29 mouse cellular contexts compared by ENCODE assay signal in the genomic region with DNA sequence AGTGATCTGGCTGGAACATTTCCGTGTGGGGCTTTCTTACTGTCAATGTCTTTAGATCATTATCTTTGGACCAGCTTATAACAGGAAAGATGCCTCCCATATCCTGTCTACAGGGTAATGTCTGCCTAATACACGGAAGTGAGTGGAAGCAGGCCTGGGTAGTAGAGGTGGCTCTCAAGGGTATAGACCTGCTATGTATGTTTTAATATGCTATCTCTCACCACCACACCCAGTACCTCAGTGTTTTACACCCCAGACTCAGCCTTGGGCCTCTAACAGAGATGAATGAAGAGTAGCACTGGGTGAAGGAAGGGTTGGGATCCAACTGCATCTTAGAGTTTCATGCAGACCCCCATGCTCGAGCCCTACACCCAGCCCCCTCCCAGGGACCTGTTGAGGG. TPM values are rescaled to one million over a fixed set of nuclear protein-coding genes. Genes with fewer than 3 reads are reported as not detected.
DNase-seq lines count a peak whose midpoint lies in the region; ATAC-seq and TF ChIP-seq lines count a peak whose summit lies in the region.
"Had no signal": no experiment of that assay in that cellular context is flagged by ENCODE, and none has a peak within 500 bp of the region (broad histone marks: within the 10 kb centered on the region; RNA-seq: fewer than 3 reads in every experiment).

No protein-coding gene starts in this region.

- no peak overlapping the region for H3K4me2 ChIP-seq in liver, embryonic 11.5 days
- no peak overlapping the region for H3K4me2 ChIP-seq in liver, embryonic 14.5 days (ENCODE audit: low read depth)
- H3K4me2 ChIP-seq in liver, postnatal 0 days (ENCODE audit: low read depth, low read length): no peak overlapping the region
- H3K4me2 ChIP-seq: embryonic facial prominence, embryonic 13.5 days; forebrain, embryonic 12.5 days; forebrain, embryonic 15.5 days; heart, embryonic 12.5 days; heart, embryonic 15.5 days; hindbrain, embryonic 12.5 days; hindbrain, embryonic 15.5 days had no signal

- TF ChIP-seq CTCF in liver, embryonic 14.5 days (IDR thresholded peaks at IDR 0.05; ENCODE audit: low read depth): no peak
- no peak for TF ChIP-seq CTCF in liver, postnatal 0 days (IDR thresholded peaks at IDR 0.05; ENCODE audit: low read depth)

- H3K9ac ChIP-seq in liver, embryonic 11.5 days (ENCODE audit: low read depth, low read length): no peak overlapping the region
- H3K9ac ChIP-seq in liver, embryonic 14.5 days (replicated peaks): no peak overlapping the region
- H3K9ac ChIP-seq in liver, postnatal 0 days (replicated peaks): no peak overlapping the region
- H3K9ac ChIP-seq: embryonic facial prominence, embryonic 13.5 days; forebrain, embryonic 12.5 days; forebrain, embryonic 15.5 days; heart, embryonic 12.5 days; heart, embryonic 15.5 days; hindbrain, embryonic 12.5 days; hindbrain, embryonic 15.5 days had no signal

- TF ChIP-seq EP300 in liver, embryonic 14.5 days (IDR thresholded peaks at IDR 0.05; ENCODE audit: low read depth): peak; percentile 54
- TF ChIP-seq EP300 in liver, postnatal 0 days (IDR thresholded peaks at IDR 0.05; ENCODE audit: low read depth): no peak

- no peaks in the 10 kb centered on the region for H3K36me3 ChIP-seq in liver, embryonic 11.5 days (ENCODE audit: control insufficient read depth, insufficient read depth, low read length)
- H3K36me3 ChIP-seq in liver, embryonic 14.5 days (replicated peaks; ENCODE audit: control insufficient read depth, insufficient read depth, low read depth): no peaks in the 10 kb centered on the region
- no peaks in the 10 kb centered on the region for H3K36me3 ChIP-seq in liver, postnatal 0 days (replicated peaks; ENCODE audit: insufficient read depth, low read length)
- H3K36me3 ChIP-seq in limb, embryonic 10.5 days: no peaks in the 10 kb centered on the region
- H3K36me3 ChIP-seq: embryonic facial prominence, embryonic 10.5 days; embryonic facial prominence, embryonic 13.5 days; forebrain, embryonic 12.5 days; forebrain, embryonic 15.5 days; heart, embryonic 12.5 days; heart, embryonic 15.5 days; hindbrain, embryonic 12.5 days; hindbrain, embryonic 15.5 days had no signal

- no peaks in the 10 kb centered on the region for H3K27me3 ChIP-seq in liver, embryonic 11.5 days (replicated peaks; ENCODE audit: control insufficient read depth, insufficient read depth, low read length)
- no peaks in the 10 kb centered on the region for H3K27me3 ChIP-seq in liver, embryonic 14.5 days (ENCODE audit: control insufficient read depth, insufficient read depth, low read length)
- H3K27me3 ChIP-seq in liver, postnatal 0 days (ENCODE audit: insufficient read depth, low read length): no peaks in the 10 kb centered on the region
- H3K27me3 ChIP-seq in limb, embryonic 10.5 days (ENCODE audit: low read depth, poor library complexity, severe bottlenecking): no peaks in the 10 kb centered on the region
- H3K27me3 ChIP-seq: embryonic facial prominence, embryonic 13.5 days; forebrain, embryonic 12.5 days; forebrain, embryonic 15.5 days; heart, embryonic 12.5 days; heart, embryonic 15.5 days; hindbrain, embryonic 12.5 days; hindbrain, embryonic 15.5 days had no signal

- peaks cover 15% of the 10 kb centered on the region for H3K4me1 ChIP-seq in liver, embryonic 11.5 days (replicated peaks; ENCODE audit: control insufficient read depth, insufficient read depth, low read length)
- peaks cover 55 to 56% of the 10 kb centered on the region in 2 experiments for H3K4me1 ChIP-seq in liver, embryonic 14.5 days (replicated peaks; ENCODE audit: control insufficient read depth in 2 of 2, insufficient read depth in 2 of 2, low read length in 1 of 2)
- peaks cover 21% of the 10 kb centered on the region for H3K4me1 ChIP-seq in liver, postnatal 0 days (ENCODE audit: insufficient read depth)
- H3K4me1 ChIP-seq in limb, embryonic 10.5 days: peaks cover 6% of the 10 kb centered on the region
- H3K4me1 ChIP-seq: embryonic facial prominence, embryonic 10.5 days; heart, embryonic 12.5 days; hindbrain, embryonic 12.5 days; hindbrain, embryonic 15.5 days had no signal

- no peaks in the 10 kb centered on the region for H3K9me3 ChIP-seq in liver, embryonic 11.5 days (ENCODE audit: control insufficient read depth, low read length)
- H3K9me3 ChIP-seq in liver, embryonic 14.5 days (ENCODE audit: control insufficient read depth, low read length): peaks cover 5% of the 10 kb centered on the region
- H3K9me3 ChIP-seq in liver, postnatal 0 days (ENCODE audit: low read length): no peaks in the 10 kb centered on the region; the same call in 1 of the 2 replicates
- no peaks in the 10 kb centered on the region for H3K9me3 ChIP-seq in limb, embryonic 10.5 days (replicated peaks)
- H3K9me3 ChIP-seq: embryonic facial prominence, embryonic 10.5 days; embryonic facial prominence, embryonic 13.5 days; forebrain, embryonic 15.5 days; heart, embryonic 12.5 days; heart, embryonic 15.5 days; hindbrain, embryonic 12.5 days; hindbrain, embryonic 15.5 days had no signal

- no peak overlapping the region for H3K27ac ChIP-seq in liver, embryonic 11.5 days (ENCODE audit: low read depth, low read length)
- 0 out of 2 replicates have a peak overlapping the region, but pooled peaks have one; percentile 1 for H3K27ac ChIP-seq in liver, embryonic 14.5 days
- H3K27ac ChIP-seq in liver, postnatal 0 days (ENCODE audit: low read depth): no peak overlapping the region
- no peak overlapping the region for H3K27ac ChIP-seq in limb, embryonic 10.5 days
- H3K27ac ChIP-seq: embryonic facial prominence, embryonic 10.5 days; embryonic facial prominence, embryonic 13.5 days; forebrain, embryonic 12.5 days; forebrain, embryonic 15.5 days; heart, embryonic 15.5 days; hindbrain, embryonic 12.5 days; hindbrain, embryonic 15.5 days had no signal

- WGBS in liver, embryonic 11.5 days: 62% methylated on average over 3 of the region's 3 CpGs
- 33% methylated on average over 3 of the region's 3 CpGs for WGBS in liver, embryonic 14.5 days (ENCODE audit: insufficient replicate concordance)
- WGBS in liver, postnatal 0 days (ENCODE audit: insufficient replicate concordance): 60% methylated on average over 3 of the region's 3 CpGs
- 85% methylated on average over 3 of the region's 3 CpGs for WGBS in limb, embryonic 10.5 days

- ATAC-seq in liver, embryonic 11.5 days (replicated peaks; ENCODE audit: low FRiP score): peak; percentile 81
- ATAC-seq in liver, embryonic 14.5 days (ENCODE audit: insufficient read depth): peak; percentile 72
- ATAC-seq in liver, postnatal 0 days: peak; percentile 27; the same call in 1 of the 2 replicates
- no peak for ATAC-seq in granulocyte monocyte progenitor cell, adult 5-6 weeks (replicated peaks; ENCODE audit: poor library complexity, severe bottlenecking)
- ATAC-seq: CD4-positive, CD25-positive, alpha-beta regulatory T cell, adult 4 months; forebrain, embryonic 15.5 days had no signal

- H3K4me3 ChIP-seq in liver, embryonic 11.5 days (ENCODE audit: low read depth, low read length): no peak overlapping the region
- no peak overlapping the region for H3K4me3 ChIP-seq in liver, embryonic 14.5 days (ENCODE audit: insufficient read depth in 1 of 2, low read depth in 2 of 2, low read length in 2 of 2)
- no peak overlapping the region for H3K4me3 ChIP-seq in liver, postnatal 0 days (ENCODE audit: low read depth, low read length)
- no peak overlapping the region for H3K4me3 ChIP-seq in limb, embryonic 10.5 days
- H3K4me3 ChIP-seq: embryonic facial prominence, embryonic 10.5 days; embryonic facial prominence, embryonic 13.5 days; erythroblast, embryonic 14.5 days; forebrain, embryonic 12.5 days; forebrain, embryonic 15.5 days; heart, embryonic 12.5 days; heart, embryonic 15.5 days; hindbrain, embryonic 12.5 days; hindbrain, embryonic 15.5 days had no signal

- peak; percentile 29 for DNase-seq in liver
- no peak for DNase-seq in liver, embryonic 11.5 days (ENCODE audit: low spot score)
- DNase-seq in liver, embryonic 14.5 days (ENCODE audit: low read depth in 3 of 3, low spot score in 3 of 3): no peak
- no peak for DNase-seq in liver, postnatal 0 days
- DNase-seq in limb, embryonic 10.5 days (ENCODE audit: low spot score): no peak
- DNase-seq: adrenal gland, adult 2 months; adrenal gland, postnatal 14 days; cerebellum, adult 11 months; cerebellum, adult 2 months; cerebellum, adult 9-11 months; cerebellum, postnatal 25 days; embryo, embryonic 11 days; gastrocnemius, postnatal 25 days; heart, postnatal 10 days had no signal

RNA-seq across cellular contexts. Expression of gene Cnih3, which starts 23.3 kb away (rescaled TPM):
- polyA plus RNA-seq in liver, embryonic 11.5 days (2014; fragmentation: Nextera tagmentation; extraction: Ambion mirVana): 0.12 TPM in 1 of 2 replicates, not detected in the other
- 0.02 TPM in 1 of 2 replicates, not detected in the other for polyA plus RNA-seq in liver, embryonic 14.5 days (2012; rRNA removed)
- polyA plus RNA-seq in liver, embryonic 14.5 days (2014; fragmentation: Nextera tagmentation; extraction: Ambion mirVana): not detected in 2 replicates
- not detected in 2 replicates for polyA plus RNA-seq in liver, postnatal 0 days (2015; fragmentation: Nextera tagmentation; extraction: Ambion mirVana)
- polyA plus RNA-seq in limb, embryonic 10.5 days (2016; fragmentation: Nextera tagmentation; extraction: Ambion mirVana): 0.16 and 0.33 TPM in 2 replicates
- total RNA-seq in granulocyte monocyte progenitor cell, adult 5-6 weeks (2014; fragmentation: Nextera tagmentation): not detected in 2 replicates
- total RNA-seq in granulocyte monocyte progenitor cell, adult 5-6 weeks (2017): not detected in 2 replicates
- total RNA-seq: adrenal gland, adult 2 months; adrenal gland, postnatal 14 days; gastrocnemius, adult 8-10 months; gastrocnemius, postnatal 25 days; heart, adult 8-10 months; heart, postnatal 10 days; hematopoietic stem cell, adult 5-6 weeks; MEL had no signal
- polyA plus RNA-seq: adrenal gland, adult 2 months; CD4-positive, CD25-positive, alpha-beta regulatory T cell, adult 4 months; erythroblast, embryonic 14.5 days had no signal
